Mouse (Mus musculus) bone marrow macrophage, adult 2 months (primary cell): ENCODE results near the gene Ap2b1. TPM values are rescaled to one million over a fixed set of nuclear protein-coding genes. Genes with fewer than 3 reads are reported as not detected.
A peak's percentile ranks its signal among the peaks of the same experiment; 100 is the strongest.

Experiments
- H3K27ac ChIP-seq: 2 replicates; pipeline ENCODE4 v1.5.1; 2012; ENCODE audit warnings: low read depth, low read length; ENCODE audit not compliant: insufficient read depth
- H3K4me1 ChIP-seq: 2 replicates; pipeline ENCODE4 v1.6.1; 2012; ENCODE audit warnings: low read length; ENCODE audit not compliant: control insufficient read depth, insufficient read depth
- H3K4me3 ChIP-seq: 2 replicates; pipeline ENCODE4 v1.5.1; 2012; ENCODE audit warnings: mild to moderate bottlenecking, low read length, moderate library complexity; ENCODE audit not compliant: insufficient read depth
- CTCF ChIP-seq: IDR thresholded peaks from 2 replicates; pipeline ENCODE4 v1.5.1; 2012; ENCODE audit warnings: low read depth, mild to moderate bottlenecking, low read length, moderate library complexity
- POLR2A ChIP-seq: IDR thresholded peaks from 2 replicates; pipeline ENCODE4 v1.6.1; 2012; ENCODE audit warnings: mild to moderate bottlenecking, low read depth, low read length, borderline replicate concordance
- polyA plus RNA-seq: library from polyadenylated mRNA; stranded (reverse); fragments of >200 nt; gene quantifications from 2 replicates; pipeline ENCODE4 v1.2.4, GENCODE M21; 2012; ENCODE audit not compliant: missing spikeins, insufficient read depth, insufficient read length

The Ap2b1 gene
- polyA plus RNA-seq, 1 experiment: 69.7 TPM

GRCm38 (mm10) chr11:83410510-83410909, 111.7 kb downstream of the Ap2b1 start:
- TF ChIP-seq POLR2A (no peak), CTCF (no peak)
- Histone ChIP-seq H3K27ac (no peak overlapping the region), H3K4me3 (no peak overlapping the region), H3K4me1 (no peaks in the 10 kb centered on the region)

GRCm38 (mm10) chr11:83417080-83417479, 118.3 kb downstream of the Ap2b1 start:
- no peak overlapping the region for H3K27ac ChIP-seq
- H3K4me3 ChIP-seq: no peak overlapping the region
- H3K4me1 ChIP-seq: no peaks in the 10 kb centered on the region
- TF ChIP-seq POLR2A: no peak
- TF ChIP-seq CTCF: no peak

- no peak overlapping the region for H3K27ac ChIP-seq
- TF ChIP-seq POLR2A: no peak
- no peak for TF ChIP-seq CTCF
- H3K4me3 ChIP-seq: no peak overlapping the region
- no peaks in the 10 kb centered on the region for H3K4me1 ChIP-seq
Measured at GRCm38 (mm10) chr11:83417708-83418107, 118.9 kb downstream of the Ap2b1 start.

- no peak overlapping the region for H3K27ac ChIP-seq
- H3K4me3 ChIP-seq: no peak overlapping the region
- H3K4me1 ChIP-seq: no peaks in the 10 kb centered on the region
- TF ChIP-seq CTCF: no peak
- no peak for TF ChIP-seq POLR2A
Measured at GRCm38 (mm10) chr11:83418566-83418965, 119.7 kb downstream of the Ap2b1 start.

GRCm38 (mm10) chr11:83420338-83420737, 121.5 kb downstream of the Ap2b1 start:
- no peak overlapping the region for H3K4me3 ChIP-seq
- H3K4me1 ChIP-seq: no peaks in the 10 kb centered on the region
- no peak overlapping the region for H3K27ac ChIP-seq
- TF ChIP-seq CTCF: no peak
- TF ChIP-seq POLR2A: no peak

GRCm38 (mm10) chr11:83421305-83421704, 122.5 kb downstream of the Ap2b1 start:
- Histone ChIP-seq H3K4me1 (no peaks in the 10 kb centered on the region), H3K4me3 (no peak overlapping the region), H3K27ac (no peak overlapping the region)
- no peak for TF ChIP-seq POLR2A
- no peak for TF ChIP-seq CTCF

GRCm38 (mm10) chr11:83424681-83425080, 125.9 kb downstream of the Ap2b1 start:
- peaks cover 2% of the 10 kb centered on the region; the same call in 1 of the 2 replicates for H3K4me1 ChIP-seq
- H3K4me3 ChIP-seq: no peak overlapping the region
- H3K27ac ChIP-seq: no peak overlapping the region
- TF ChIP-seq POLR2A (no peak), CTCF (peak; percentile 81)

GRCm38 (mm10) chr11:83426964-83427363, 128.1 kb downstream of the Ap2b1 start:
- TF ChIP-seq POLR2A (no peak), CTCF (no peak)
- H3K27ac ChIP-seq: no peak overlapping the region
- peak overlapping the region; percentile 38 for H3K4me3 ChIP-seq
- peaks cover 2% of the 10 kb centered on the region; the same call in 1 of the 2 replicates for H3K4me1 ChIP-seq

GRCm38 (mm10) chr11:83429355-83429754, 130.5 kb downstream of the Ap2b1 start, which contains the start of gene Gas2l2:
Gene Gas2l2, minus strand, starts transcription at chr11:83429455.
- no peak within 1 kb of the TSS for H3K4me3 ChIP-seq
- H3K4me1 ChIP-seq: peaks cover 2% of the 10 kb centered on the region; the same call in 1 of the 2 replicates
- TF ChIP-seq CTCF (no peak), POLR2A (no peak)
- H3K27ac ChIP-seq: no peak within 1 kb of the TSS

GRCm38 (mm10) chr11:83432533-83432932, 133.7 kb downstream of the Ap2b1 start:
- Histone ChIP-seq H3K4me1 (no peaks in the 10 kb centered on the region; the same call in 1 of the 2 replicates), H3K4me3 (no peak overlapping the region), H3K27ac (no peak overlapping the region)
- TF ChIP-seq CTCF (no peak), POLR2A (no peak)

- H3K4me3 ChIP-seq: no peak within 1 kb of the TSS
- H3K4me1 ChIP-seq: no peaks in the 10 kb centered on the region
- no peak for TF ChIP-seq CTCF
- TF ChIP-seq POLR2A: no peak
- H3K27ac ChIP-seq: no peak within 1 kb of the TSS
Measured at GRCm38 (mm10) chr11:83437377-83437776, 138.6 kb downstream of the Ap2b1 start, which contains the start of gene 1700020L24Rik. Gene 1700020L24Rik, plus strand, starts transcription at chr11:83437677.
